Mouse (Mus musculus) retina, embryonic 14.5 days (tissue): ENCODE results near the gene Mpv17l.
"Not testable (repeated sequence)": the region's sequence is repeated elsewhere in the genome, so short reads cannot be mapped to it uniquely, and the experiment has no call there.

Experiments
- DNase-seq: peaks from one replicate; pipeline ENCODE4 v3.0.0-alpha.2; 2015; ENCODE audit warnings: low spot score

The Mpv17l gene

GRCm38 (mm10) chr16:13940139-13940846 is 37.3 kb downstream of the Mpv17l start:
- peak; percentile 73 for DNase-seq

- DNase-seq = peak; percentile 5
Observed at GRCm38 (mm10) chr16:13940847-13941395, 38.0 kb downstream of the Mpv17l start.

- no peak for DNase-seq
Observed at GRCm38 (mm10) chr16:13944178-13944577, 41.2 kb downstream of the Mpv17l start.

GRCm38 (mm10) chr16:13944752-13945151 is 41.8 kb downstream of the Mpv17l start:
- no peak for DNase-seq

GRCm38 (mm10) chr16:13945153-13945552 is 42.2 kb downstream of the Mpv17l start:
- no peak for DNase-seq

GRCm38 (mm10) chr16:13946306-13946705 is 43.3 kb downstream of the Mpv17l start:
- no peak for DNase-seq

GRCm38 (mm10) chr16:13951245-13951644 is 48.3 kb downstream of the Mpv17l start:
- DNase-seq = no peak

GRCm38 (mm10) chr16:13962053-13962452 is 59.1 kb downstream of the Mpv17l start:
- no peak for DNase-seq

GRCm38 (mm10) chr16:13969096-13969495 is 66.1 kb downstream of the Mpv17l start:
- no peak for DNase-seq

GRCm38 (mm10) chr16:13972051-13972450 is 69.1 kb downstream of the Mpv17l start:
- DNase-seq = no peak

GRCm38 (mm10) chr16:13976358-13976896 is 73.5 kb downstream of the Mpv17l start:
- DNase-seq = not testable (repeated sequence)

- DNase-seq = not testable (repeated sequence)
Observed at GRCm38 (mm10) chr16:13977026-13977425, 74.1 kb downstream of the Mpv17l start.

- DNase-seq = not testable (repeated sequence)
Observed at GRCm38 (mm10) chr16:13981726-13982125, 78.8 kb downstream of the Mpv17l start.

GRCm38 (mm10) chr16:13983161-13983560 is 80.2 kb downstream of the Mpv17l start:
- no peak for DNase-seq

- DNase-seq = no peak
Observed at GRCm38 (mm10) chr16:13986197-13986573, 83.2 kb downstream of the Mpv17l start.

GRCm38 (mm10) chr16:13986574-13987478 is 83.9 kb downstream of the Mpv17l start, which contains the start of the genes 2900011O08Rik and Ifitm7:
Gene 2900011O08Rik, plus strand, starts transcription at chr16:13986604.
Gene Ifitm7, minus strand, starts transcription at chr16:13986888.
- DNase-seq = peak; percentile 62

GRCm38 (mm10) chr16:13992518-13993248 is 89.7 kb downstream of the Mpv17l start:
- no peak for DNase-seq

- DNase-seq = no peak
Observed at GRCm38 (mm10) chr16:13994076-13994475, 91.1 kb downstream of the Mpv17l start.

- no peak for DNase-seq
Observed at GRCm38 (mm10) chr16:13994502-13994901, 91.5 kb downstream of the Mpv17l start.
